Mouse (Mus musculus) gastrocnemius, adult 8-10 months (tissue): ENCODE measurements around the gene Batf2. TPM values are rescaled to one million over a fixed set of nuclear protein-coding genes. Genes with fewer than 3 reads are reported as not detected.
A peak's percentile ranks its signal among the peaks of the same experiment; 100 is the strongest.
"Not testable (repeated sequence)": the region's sequence is repeated elsewhere in the genome, so short reads cannot be mapped to it uniquely, and the experiment has no call there.

Source experiments
- DNase-seq, 2 experiments: peaks; one replicate each; pipeline ENCODE4 v3.0.0; 2022; ENCODE audit warnings: low spot score in 2 of 2
- total RNA-seq, 4 experiments: library from RNA; stranded (reverse); gene quantifications; 2 replicates each; pipeline ENCODE4 v1.2.4; 2022

The Batf2 gene
- total RNA-seq, 4 experiments from 2014 or later: 0.24 to 0.44 (median 0.41) TPM

DNA sequence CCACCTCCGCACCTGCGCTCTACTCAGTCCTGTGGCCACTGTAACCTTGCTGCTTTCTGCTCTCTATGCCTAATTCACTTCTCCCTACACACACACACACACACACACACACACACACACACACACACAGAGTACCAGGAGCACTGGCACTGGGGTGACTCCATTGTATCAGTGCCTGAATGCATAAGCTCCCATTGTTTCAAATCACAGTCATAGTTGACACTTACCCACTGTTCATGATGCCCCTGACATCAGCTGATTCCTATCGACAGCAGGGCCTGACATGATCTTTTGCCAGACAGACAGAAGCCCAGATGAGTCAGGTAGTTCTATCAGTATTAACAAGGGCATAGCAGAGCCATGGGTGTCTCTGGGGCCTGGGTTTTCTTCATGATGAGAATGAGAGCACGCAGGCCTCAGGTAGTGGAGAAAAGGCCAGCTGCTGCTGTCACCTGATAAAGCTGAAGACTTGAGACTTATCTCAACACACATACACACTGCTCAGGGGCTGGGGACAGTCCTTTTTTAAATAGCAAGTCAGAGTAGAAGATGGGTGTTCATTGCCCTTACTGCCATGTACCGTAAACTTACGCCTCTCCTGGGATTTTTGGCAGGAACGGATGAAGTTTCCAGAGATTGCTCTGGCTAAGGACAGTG, 8.5 kb upstream of the Batf2 start:
- DNase-seq: no peak

DNA sequence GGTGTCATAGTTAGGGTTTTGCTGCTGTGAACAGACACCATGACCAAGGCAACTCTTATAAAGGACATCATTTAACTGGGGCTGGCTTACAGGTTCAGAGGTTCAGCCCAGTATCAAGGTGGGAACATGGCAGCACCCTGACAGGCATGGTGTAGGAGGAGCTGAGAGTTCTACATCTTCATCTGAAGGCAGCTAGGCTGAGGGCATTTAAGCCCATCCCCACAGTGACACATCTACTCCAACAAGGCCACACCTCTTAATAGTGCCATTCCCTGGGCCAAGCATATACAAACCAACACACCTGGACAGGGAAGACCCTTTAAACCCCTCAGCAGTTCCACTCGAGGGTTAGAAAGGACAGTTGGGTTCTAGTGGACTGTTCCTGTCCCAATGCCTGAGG, 7.6 kb upstream of the Batf2 start:
- not testable (repeated sequence) for DNase-seq

DNA sequence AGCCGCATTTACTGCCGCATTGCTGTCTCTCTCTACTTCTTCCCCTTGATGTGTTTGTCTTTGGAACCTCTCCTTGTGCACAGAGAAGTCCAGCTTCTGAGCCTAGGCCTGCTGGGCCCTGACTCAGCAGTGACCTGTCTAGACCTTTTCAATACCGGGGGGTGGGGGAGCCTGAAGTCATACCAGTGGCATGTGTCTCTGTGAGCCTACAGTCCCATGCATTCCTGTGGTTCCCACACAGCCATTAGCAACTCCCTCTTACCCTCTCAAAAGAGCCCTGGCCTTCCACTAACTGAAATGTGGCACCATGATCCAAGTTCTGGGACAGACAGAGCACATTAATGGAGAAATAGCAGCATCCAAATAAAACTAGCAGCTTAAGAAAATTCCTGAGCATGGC, 4.4 kb upstream of the Batf2 start:
- DNase-seq: no peak

GRCm38 (mm10) chr19:6139701-6140100, 1.1 kb upstream of the Batf2 start:
- DNase-seq: no peak

- peak in 1 of 2 experiments; percentile 24 for DNase-seq
Measured at GRCm38 (mm10) chr19:6140374-6140677, 457 bp upstream of the Batf2 start.

DNA sequence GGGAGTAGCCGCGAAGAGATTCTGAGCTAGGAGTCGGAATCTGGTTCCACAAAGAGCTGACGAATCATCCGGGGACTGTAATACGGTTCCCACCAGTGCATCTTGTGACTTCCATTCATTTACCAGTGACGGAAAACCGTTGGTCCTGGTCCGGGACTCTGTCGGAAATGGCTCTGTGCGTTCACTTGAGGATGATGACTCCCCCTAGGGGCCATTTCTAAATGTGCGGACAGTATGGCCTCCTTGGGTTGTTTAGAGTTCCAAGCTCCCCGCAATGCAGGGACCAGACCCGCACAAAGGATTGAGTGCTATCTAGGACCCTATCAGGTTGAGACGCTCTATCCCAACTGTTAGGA, 589 bp downstream of the Batf2 start, which contains the start of gene Arl2:
TSS of gene Arl2 (minus strand) at position 155 of the 356 bp plus-strand sequence.
- DNase-seq: peak; percentile 57 to 60

GRCm38 (mm10) chr19:6144842-6145241, 4.1 kb downstream of the Batf2 start:
- no peak for DNase-seq

GRCm38 (mm10) chr19:6155174-6155573, 14.4 kb downstream of the Batf2 start:
- no peak for DNase-seq

DNA sequence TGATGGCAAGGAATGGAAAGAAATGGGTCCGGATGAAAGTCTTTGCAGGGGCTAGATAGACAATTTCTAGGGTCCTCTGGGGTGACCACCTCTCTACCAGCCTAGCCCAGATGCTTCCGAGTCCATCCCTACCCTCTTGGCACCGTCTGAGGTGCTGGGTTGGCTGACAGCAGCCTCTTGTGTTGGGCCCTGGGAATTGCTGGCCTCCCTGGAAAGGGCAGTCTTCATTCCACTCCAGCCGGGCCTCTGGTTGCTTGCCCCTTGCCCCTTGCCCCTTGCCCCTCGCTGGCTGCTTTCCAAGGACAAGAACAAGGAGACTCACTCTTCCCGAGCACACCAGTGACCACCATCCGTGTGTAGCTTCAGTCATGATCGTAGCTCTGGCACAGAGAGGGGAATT, 15.6 kb downstream of the Batf2 start:
- DNase-seq: no peak

GRCm38 (mm10) chr19:6157220-6157619, 16.4 kb downstream of the Batf2 start:
- no peak for DNase-seq

DNA sequence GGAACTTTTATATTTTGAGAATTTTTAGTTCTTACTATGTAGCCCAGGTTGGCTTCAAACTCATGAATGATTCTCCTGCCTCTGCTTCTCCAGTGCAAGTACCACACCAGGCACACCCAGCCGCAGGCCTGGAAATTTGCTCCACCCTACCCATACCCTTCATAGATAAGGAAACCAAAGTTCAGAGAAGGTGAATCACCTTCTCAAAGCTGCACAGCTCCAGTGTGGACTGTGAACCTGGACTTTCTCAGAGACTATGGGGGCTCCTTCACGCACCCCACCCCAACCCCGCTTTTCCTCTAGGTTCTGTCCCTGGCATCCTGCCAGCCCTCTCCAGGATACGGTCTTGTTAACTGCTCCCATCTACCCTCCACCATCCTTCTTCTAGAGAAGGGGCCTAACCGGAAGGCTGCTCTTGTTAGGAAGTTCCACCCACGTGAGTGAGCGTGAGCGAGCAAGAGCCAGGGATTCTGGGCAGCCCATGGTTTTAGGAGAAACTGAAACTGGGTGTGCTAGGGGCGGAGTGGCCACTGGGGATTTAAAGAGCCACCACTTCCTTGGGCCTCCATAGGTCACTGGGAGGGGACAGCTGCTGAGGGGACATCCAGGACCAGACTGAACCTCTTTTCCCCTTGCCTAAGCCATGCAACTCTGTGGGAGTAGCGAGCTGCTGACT, 23.2 kb downstream of the Batf2 start:
- peak; percentile 11 to 20 for DNase-seq

DNA sequence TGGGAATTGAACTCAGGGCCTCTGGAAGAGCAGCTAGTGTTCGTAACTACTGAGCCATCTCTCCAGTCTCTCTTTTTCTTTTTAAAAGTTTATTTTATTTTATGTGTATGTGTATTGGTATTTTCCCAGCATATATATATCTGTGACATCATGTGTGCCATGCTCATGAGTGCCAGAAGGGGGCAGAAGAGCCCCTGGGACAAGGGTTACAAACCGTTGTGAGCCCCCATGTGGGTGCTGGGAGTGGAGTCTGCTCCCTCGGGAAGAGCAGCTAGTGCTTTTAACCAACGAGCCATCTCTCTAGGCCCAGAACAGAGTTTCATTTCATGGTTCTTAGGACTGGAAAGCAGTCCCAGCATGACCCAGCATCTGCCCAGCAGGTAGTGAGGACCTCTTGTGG, 26.0 kb downstream of the Batf2 start:
- no peak for DNase-seq

GRCm38 (mm10) chr19:6171215-6171614, 30.4 kb downstream of the Batf2 start:
- DNase-seq: no peak

GRCm38 (mm10) chr19:6174771-6175170, 34.0 kb downstream of the Batf2 start:
- DNase-seq: no peak

DNA sequence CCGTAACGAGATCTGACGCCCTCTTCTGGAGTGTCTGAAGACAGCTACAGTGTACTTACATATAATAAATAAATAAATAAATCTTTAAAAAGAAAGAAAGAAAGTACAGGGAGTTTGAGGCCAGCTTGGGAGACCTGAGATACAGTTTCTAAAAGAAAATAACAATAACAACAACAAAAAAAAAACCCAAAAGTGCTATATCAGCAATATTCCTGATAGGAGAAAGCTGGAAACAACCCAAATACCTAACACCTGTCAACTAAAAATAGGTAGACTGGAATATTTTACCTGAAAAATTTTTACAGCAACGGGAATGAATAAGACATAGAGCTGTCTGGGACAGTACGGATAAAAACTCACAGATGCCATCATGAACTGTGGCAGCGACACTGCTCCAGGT, 38.0 kb downstream of the Batf2 start:
- no peak for DNase-seq

DNA sequence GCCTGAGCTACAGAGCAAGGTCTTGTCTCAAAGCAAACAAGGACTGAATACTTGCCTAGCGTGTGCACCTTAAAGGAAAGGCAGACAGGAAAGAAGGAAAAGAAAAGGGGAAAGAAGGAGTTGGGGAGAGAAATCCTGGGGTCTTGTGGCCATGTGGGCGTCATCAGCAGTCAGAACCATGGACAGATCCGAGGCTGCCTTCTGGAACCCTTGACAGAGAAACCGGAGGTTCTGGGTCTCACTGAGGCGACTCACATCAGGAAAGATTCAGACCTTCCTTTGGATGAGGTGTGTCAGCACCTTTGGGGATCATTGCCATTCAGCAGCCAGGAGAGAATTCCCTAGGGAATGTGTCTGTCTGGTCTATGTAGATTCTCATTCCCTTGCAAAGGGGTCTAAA, 40.8 kb downstream of the Batf2 start:
- DNase-seq: no peak

- DNase-seq: no peak
Measured at GRCm38 (mm10) chr19:6182534-6182933, 41.8 kb downstream of the Batf2 start.

GRCm38 (mm10) chr19:6184131-6184530, 43.3 kb downstream of the Batf2 start, which contains the start of gene Majin:
TSS of gene Majin (plus strand) at chr19:6184388.
- no peak for DNase-seq

GRCm38 (mm10) chr19:6204265-6204664, 63.5 kb downstream of the Batf2 start:
- no peak for DNase-seq

- no peak for DNase-seq
Measured at GRCm38 (mm10) chr19:6206716-6207115, 65.9 kb downstream of the Batf2 start.

GRCm38 (mm10) chr19:6216046-6216705, 75.4 kb downstream of the Batf2 start:
- DNase-seq: no peak

- DNase-seq: no peak
Measured at GRCm38 (mm10) chr19:6218606-6219005, 77.8 kb downstream of the Batf2 start.
